Mouse (Mus musculus): ENCODE measurements around the gene C2cd4b.

C2cd4b gene

DNA sequence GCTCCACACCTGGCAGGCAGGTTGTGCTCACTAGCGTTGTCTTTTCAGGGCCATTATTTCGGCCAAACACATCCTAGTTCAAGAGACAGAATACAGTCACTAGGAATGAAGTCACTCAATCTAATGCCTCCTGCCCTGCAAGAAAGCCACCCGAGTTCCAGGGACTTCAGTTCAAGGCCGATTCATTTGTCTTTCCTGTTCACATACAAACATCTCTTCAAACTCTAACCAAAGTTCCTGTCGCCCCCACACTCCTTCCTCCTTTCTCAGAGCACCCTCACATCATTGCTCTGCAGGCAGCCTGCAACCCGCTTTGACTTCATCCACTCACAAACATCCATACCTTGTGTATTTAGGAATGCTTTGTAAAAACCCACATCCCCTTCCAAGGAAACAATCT, 34.3 kb downstream of the C2cd4b start:
- H3K27me3 ChIP-seq (ENCODE audit: control insufficient read depth, insufficient read depth, low read length, poor library complexity, severe bottlenecking), result no peaks in the 10 kb centered on the region
- no peak for DNase-seq (ENCODE audit: low read depth, low spot score)
- H3K36me3 ChIP-seq (ENCODE audit: control insufficient read depth, insufficient read depth, low read length, poor library complexity, severe bottlenecking), result no peaks in the 10 kb centered on the region

DNA sequence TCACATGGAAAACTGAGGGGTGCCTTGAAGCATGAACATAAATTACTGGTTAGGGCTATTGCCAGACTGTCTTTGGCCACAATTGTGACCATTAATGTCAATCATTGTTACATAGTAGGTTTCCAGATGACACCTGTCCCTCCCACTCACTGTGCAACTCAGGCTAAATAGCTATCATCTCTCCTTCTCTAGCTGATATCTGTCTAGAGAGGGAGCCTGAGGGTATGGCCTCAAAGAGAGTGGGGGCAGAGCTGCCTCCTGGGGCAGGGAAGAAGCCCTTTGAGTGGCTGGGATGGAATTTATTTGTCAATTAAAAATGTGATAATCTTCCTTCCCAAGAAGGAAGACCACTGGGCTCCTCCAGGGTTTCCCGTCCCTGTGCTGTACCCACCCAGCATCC, 35.0 kb downstream of the C2cd4b start:
- no peak for DNase-seq (ENCODE audit: low read depth, low spot score)
- no peaks in the 10 kb centered on the region for H3K27me3 ChIP-seq (ENCODE audit: control insufficient read depth, insufficient read depth, low read length, poor library complexity, severe bottlenecking)
- no peaks in the 10 kb centered on the region for H3K36me3 ChIP-seq (ENCODE audit: control insufficient read depth, insufficient read depth, low read length, poor library complexity, severe bottlenecking)

DNA sequence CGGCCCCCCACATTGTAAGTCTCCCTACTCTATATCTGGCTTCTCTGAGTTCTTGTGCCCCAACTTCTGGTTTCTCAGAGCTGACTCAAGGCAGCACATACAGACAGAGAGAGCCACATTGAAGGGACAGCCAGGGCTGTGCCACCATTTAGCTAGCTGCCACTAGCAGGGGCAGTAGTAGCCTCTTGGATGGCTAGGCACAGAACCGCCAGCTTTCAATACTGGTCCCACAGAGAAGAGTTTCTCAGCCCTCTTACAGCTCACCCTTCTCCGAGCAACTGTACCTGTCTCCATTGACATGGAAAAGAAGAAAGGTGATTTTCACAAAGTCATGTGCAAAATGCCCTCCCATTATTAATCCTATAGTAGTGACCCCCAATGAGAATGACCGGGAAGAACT, 35.4 kb downstream of the C2cd4b start:
- DNase-seq (ENCODE audit: low read depth, low spot score), result no peak
- no peaks in the 10 kb centered on the region for H3K27me3 ChIP-seq (ENCODE audit: control insufficient read depth, insufficient read depth, low read length, poor library complexity, severe bottlenecking)
- no peaks in the 10 kb centered on the region for H3K36me3 ChIP-seq (ENCODE audit: control insufficient read depth, insufficient read depth, low read length, poor library complexity, severe bottlenecking)

GRCm38 (mm10) chr9:67795205-67795675, 36.0 kb downstream of the C2cd4b start:
- H3K36me3 ChIP-seq (ENCODE audit: control insufficient read depth, insufficient read depth, low read length, poor library complexity, severe bottlenecking), result no peaks in the 10 kb centered on the region
- no peaks in the 10 kb centered on the region for H3K27me3 ChIP-seq (ENCODE audit: control insufficient read depth, insufficient read depth, low read length, poor library complexity, severe bottlenecking)
- DNase-seq (ENCODE audit: low read depth, low spot score), result no peak

GRCm38 (mm10) chr9:67799078-67799819, 40.0 kb downstream of the C2cd4b start:
- DNase-seq (ENCODE audit: low read depth, low spot score), result peak; percentile 37
- Histone ChIP-seq H3K27me3 (ENCODE audit: control insufficient read depth, insufficient read depth, low read length, poor library complexity, severe bottlenecking) (no peaks in the 10 kb centered on the region), H3K36me3 (ENCODE audit: control insufficient read depth, insufficient read depth, low read length, poor library complexity, severe bottlenecking) (no peaks in the 10 kb centered on the region)

- no peaks in the 10 kb centered on the region for H3K36me3 ChIP-seq (ENCODE audit: control insufficient read depth, insufficient read depth, low read length, poor library complexity, severe bottlenecking)
- H3K27me3 ChIP-seq (ENCODE audit: control insufficient read depth, insufficient read depth, low read length, poor library complexity, severe bottlenecking), result no peaks in the 10 kb centered on the region
- DNase-seq (ENCODE audit: low read depth, low spot score), result peak; percentile 69
These were observed 43.0 kb downstream of the C2cd4b start for GRCm38 (mm10) chr9:67802241-67802640.

GRCm38 (mm10) chr9:67807000-67807399, 47.8 kb downstream of the C2cd4b start:
- Histone ChIP-seq H3K36me3 (ENCODE audit: control insufficient read depth, insufficient read depth, low read length, poor library complexity, severe bottlenecking) (no peaks in the 10 kb centered on the region), H3K27me3 (ENCODE audit: control insufficient read depth, insufficient read depth, low read length, poor library complexity, severe bottlenecking) (no peaks in the 10 kb centered on the region)
- DNase-seq (ENCODE audit: low read depth, low spot score), result no peak

- DNase-seq (ENCODE audit: low read depth, low spot score), result no peak
- no peaks in the 10 kb centered on the region for H3K36me3 ChIP-seq (ENCODE audit: control insufficient read depth, insufficient read depth, low read length, poor library complexity, severe bottlenecking)
- no peaks in the 10 kb centered on the region for H3K27me3 ChIP-seq (ENCODE audit: control insufficient read depth, insufficient read depth, low read length, poor library complexity, severe bottlenecking)
These were observed 51.3 kb downstream of the C2cd4b start for GRCm38 (mm10) chr9:67810527-67810926.
